Mouse (Mus musculus) heart, adult 11 months (tissue): ENCODE data around the gene Frs2.
"Not testable (repeated sequence)": the region's sequence is repeated elsewhere in the genome, so short reads cannot be mapped to it uniquely, and the experiment has no call there.

Source experiments
- DNase-seq: peaks from one replicate; pipeline ENCODE4 v3.0.0; 2022

Gene Frs2

DNA sequence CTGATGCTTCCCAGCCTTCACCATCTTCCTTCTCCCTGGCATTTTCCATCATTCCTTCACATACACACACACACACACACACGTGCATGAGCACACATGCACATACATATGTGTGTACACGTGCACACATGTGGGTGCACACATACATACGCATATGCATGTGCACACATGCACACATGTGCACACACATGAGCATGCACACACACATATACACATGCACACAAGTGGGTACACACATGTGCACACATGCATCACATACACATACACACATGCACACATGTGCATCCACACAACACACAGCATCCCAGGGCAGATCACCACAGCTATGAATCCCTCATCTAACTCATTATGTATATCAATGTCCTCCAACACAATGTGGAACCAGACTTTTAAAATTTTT lies 117.2 kb downstream of the Frs2 start:
- no peak for DNase-seq

DNA sequence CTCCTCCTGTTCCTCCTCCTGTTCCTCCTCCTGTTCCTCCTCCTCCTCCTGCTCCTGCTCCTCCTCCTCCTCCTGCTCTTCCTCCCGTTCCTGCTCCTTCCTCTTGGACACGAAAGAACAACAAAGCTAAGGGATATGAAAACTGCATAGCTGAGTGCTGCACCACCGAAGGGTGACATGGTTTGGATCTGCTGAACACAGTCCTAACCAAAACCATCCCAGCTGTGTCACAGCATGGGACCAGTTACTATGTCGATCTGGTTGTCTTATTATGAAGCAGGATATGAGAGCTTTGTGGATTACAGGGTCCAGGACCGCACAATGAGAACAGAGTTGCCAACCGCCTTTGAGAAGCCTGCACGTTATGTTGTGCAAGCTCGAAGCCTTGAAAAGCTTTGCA lies 122.2 kb downstream of the Frs2 start:
- no peak for DNase-seq

DNA sequence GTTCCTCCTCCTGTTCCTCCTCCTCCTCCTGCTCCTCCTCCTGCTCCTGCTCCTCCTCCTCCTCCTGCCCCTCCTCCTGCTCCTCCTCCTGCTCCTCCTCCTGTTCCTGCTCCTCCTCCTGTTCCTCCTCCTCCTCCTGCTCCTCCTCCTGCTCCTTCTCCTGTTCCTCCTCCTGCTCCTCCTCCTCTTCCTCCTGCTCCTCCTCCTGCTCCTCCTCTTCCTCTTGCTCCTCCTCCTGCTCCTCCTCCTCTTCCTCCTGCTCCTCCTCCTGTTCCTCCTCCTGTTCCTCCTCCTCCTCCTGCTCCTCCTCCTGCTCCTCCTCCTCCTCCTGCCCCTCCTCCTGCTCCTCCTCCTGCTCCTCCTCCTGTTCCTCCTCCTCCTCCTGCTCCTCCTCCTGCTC lies 122.6 kb downstream of the Frs2 start:
- DNase-seq = not testable (repeated sequence)

DNA sequence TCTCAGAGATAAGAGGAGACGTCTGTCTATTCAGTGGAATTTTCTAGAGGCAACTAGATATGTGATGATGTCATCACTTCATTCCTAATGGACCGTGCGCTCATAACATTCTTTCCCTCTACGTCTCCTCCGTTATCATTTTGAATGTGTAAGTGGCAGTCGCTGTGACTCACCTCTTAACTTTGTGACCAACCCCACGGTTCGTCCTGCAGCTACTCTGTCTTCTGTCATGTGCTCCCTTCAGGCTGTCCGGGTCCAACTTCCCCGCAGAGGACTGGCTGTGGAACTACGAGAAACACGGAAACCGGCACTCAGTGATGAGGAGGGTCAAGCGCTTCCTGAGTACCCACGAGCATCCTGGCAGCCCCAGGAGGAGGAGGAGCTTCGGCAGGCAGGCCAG lies 124.6 kb downstream of the Frs2 start:
- DNase-seq = no peak

DNA sequence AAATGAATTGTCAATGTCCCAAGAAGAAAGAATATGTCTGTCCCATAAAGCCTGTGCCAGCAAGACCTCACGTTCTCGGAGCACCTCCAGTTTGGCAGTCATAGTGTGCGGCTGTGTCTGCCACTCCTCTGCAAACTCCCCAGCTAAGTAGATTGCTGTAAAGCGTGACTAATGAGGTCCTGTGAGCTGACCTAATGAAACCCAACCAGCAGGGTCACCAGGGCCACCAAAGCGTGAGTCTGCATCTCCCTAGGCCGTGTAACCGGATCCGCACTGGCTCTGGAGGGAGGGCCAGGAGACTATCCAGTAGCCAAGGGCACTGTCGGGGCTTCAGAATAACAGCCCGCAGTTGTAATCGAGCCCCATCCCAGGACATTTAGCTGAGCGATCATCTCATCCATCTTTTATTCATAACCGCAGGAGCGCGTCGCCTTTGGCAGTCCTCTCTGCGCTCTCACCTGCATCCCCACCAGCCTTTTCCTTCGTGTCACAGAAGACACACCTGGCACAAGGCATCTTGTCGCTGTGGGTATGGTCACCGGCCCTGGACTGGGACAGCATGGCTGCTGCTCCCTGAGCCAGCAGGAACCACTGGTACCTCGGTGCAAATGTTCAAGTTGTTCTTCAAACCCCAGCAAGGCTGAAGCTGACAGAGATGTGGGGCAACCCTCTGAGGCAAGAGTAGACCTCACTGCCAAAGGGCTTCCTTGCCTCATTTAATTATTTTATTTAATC lies 127.1 kb downstream of the Frs2 start:
- DNase-seq = no peak
